Mouse (Mus musculus) adrenal gland (tissue): ENCODE data around the gene Igdcc4.

Experiments
- intact Hi-C: fragments of 180-260 bp; cut with DNase I; formaldehyde crosslinking; loops from one replicate; pipeline ENCODE4 v1.15.1; 2025

The Igdcc4 gene

GRCm38 (mm10) chr9:65153331-65153711 is 52.0 kb downstream of the Igdcc4 start:
- intact Hi-C loops, result no loop called here

- intact Hi-C loops, result no loop called here
These were observed 53.6 kb downstream of the Igdcc4 start for GRCm38 (mm10) chr9:65154692-65155455.

DNA sequence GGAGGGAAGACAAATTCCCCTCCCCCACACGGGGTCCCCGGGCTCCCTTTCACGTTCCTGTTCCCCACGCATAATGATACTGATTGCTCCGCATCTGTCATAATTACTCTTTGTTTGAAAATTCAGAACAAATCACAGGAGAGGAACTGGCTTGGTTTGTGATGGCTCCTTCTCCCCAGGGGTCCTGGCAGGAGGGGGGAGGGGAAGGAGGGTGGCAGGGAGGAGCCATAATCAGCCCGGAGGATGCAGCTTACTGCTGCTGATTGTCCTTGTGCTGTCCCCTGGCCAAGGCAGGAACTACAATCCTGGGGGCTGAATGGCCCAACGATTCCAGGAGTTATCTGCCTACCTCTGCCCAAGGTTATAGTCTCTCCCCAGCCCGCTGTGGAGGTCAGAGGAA is 55.3 kb downstream of the Igdcc4 start:
- intact Hi-C loops, result no loop called here

DNA sequence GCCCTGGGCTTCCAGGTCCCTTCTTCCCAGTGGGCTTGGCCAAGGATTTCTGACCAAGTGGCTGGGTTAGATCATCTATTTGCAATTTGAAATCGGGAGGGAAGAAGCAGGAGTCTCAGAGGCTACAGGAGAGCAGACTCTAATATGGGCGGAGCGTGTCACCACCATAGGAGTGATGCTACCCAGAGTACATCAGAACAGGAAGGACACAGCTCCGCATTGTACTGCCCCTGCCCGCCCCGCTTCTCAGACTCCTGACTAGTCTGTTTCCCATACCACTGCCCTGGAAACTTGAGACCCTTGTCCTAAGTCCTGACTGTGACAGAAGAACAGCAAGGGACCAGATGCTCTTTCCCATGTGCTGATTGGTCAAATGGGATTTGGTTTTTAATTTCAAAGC is 56.3 kb downstream of the Igdcc4 start:
- intact Hi-C loops, result no loop called here

DNA sequence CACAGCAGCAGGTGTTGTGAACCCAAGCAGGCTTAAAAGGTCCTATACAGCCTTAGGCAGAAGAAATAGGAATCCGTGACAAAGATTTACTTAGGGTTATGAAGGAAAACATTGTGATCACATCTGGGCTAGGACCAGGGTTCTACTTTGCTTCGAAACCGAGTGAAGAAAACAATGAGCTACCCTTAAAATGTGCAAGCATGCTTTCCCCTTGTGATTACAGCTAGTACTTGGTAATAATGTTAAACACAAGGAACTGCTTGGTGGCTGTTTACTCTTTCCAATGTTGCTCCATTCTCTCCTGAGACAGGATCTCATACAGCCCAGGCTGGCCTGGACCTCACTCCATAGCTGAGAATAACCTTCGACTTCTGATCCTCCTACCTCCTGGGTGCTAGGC is 59.9 kb downstream of the Igdcc4 start:
- intact Hi-C loops, result no loop called here

DNA sequence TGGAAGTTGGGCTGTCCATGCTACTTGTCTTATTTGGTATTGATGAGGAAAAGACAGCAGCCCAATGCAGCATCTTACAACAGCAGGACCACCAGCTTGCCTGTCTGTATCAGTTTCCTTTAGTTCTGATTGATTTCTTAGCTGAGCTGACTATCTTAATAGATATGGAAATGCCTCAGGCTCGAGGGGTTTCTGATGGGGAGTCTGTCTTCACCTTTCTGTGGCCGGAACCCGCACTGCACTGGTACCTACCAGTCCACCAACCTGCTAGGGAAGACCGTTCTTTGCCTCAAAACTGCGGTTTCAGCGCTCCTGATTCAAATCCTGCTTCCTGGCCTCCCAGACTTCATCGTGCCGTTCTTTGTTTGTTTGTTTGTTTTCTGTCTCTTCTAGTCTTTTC is 60.6 kb downstream of the Igdcc4 start:
- intact Hi-C loops, result no loop called here

DNA sequence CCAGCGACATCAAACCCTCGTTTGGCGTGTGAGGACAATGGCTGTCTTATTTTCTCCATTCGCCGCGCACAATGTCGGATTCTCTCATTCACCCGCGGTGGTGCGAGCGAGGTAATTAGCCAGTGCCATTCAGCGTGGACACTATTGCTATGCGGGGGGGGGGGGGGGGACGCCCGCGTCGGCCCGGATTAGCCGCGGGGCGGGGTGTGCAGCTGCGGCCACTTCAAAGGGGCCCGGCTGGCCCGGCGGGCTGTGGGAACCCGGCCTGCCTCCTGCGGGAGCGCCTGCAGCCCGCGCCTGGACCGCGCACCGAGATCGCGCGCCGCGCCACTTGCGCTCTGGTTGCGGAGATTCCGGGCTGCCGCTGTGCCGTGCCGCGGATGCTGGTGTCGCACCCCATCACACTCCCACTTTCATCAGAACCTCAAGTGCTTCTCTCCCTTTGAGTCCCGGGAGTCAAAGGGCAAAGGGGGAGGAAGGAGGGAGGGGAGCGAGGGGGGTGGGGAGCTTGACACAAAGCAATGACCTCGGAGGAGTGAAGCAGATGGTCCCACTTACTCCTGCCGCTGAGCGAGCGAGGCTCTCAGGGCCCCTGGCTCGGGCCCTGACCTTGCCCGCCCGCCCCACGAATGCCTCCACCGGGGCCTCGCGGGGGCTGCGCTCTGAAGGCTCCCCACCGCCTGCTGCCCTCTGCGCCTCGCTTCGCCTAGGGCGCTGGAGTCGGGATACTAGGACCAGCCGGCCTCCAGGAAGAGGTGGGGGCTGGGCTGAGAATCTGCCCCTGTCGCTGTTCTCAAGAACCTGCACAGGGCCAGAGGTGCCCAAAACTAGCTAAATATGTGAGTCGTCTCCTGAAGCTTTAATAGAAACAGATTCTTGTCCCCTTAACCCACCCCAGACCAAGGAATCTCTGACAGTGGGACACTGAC is 61.7 kb downstream of the Igdcc4 start:
- intact Hi-C loops, result no loop called here

DNA sequence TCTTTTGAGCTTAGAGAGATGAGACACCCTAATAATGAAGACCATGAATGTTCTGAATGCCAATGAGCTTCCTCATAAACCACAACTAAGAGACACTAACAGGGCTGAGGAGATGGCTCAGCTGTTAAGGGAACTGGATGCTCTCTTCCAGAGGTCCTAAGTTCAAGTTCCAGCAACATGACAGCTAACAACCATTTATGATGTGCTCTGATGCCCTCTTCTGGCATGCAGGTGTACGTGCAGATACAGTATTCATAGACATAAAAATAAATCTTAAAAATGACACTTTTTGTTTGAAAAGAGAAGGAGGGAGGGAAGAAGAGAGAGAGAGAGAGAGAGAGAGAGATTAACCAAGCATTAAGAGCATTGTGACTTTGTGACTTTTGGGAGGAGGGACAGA is 63.6 kb downstream of the Igdcc4 start:
- intact Hi-C loops, result loop anchor here (5.0 kb wide), 1 partner anchor 33 kb away; no protein-coding TSS in a partner anchor

DNA sequence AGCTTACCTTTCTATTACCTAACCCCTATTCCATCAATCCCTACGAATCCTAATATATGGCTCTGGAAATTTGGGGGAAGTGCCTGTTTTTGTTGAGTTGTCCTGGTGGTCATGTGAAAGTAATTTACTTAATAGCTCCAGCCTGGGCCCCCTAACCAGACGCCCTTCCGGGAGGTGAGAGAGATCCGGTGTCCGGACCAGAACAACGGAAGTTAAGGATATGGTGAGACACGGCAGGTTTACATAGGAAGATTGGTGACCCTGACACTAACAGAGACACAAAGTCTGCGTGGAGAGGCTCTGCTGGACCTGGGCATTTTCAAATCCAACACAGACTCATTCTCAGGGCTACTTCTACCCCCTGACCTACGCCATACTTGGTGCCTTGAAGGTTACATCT is 65.1 kb downstream of the Igdcc4 start:
- intact Hi-C loops, result loop anchor here (5.0 kb wide), 1 partner anchor 34 kb away; no protein-coding TSS in a partner anchor

DNA sequence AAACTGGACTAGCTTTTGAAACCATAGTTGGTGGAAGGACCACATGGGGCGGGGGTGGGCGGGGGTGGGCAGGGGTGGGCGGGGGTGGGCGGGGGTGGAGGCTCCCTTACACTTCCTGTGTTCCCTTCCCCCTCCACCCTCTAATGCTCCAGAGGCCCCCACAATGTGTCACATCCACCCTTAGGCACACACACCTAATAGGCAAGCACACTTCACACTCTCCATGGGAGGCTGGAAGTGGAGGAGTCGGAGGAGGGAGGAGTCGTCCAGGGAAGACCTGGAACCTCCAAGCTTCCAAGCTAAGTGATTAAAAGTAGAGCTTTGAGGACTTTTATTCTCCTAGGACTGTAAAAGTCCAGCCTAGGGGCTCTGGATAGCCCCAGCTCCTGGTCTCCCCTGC is 67.2 kb downstream of the Igdcc4 start:
- intact Hi-C loops, result loop anchor here (5.0 kb wide), 1 partner anchor 36 kb away; no protein-coding TSS in a partner anchor

GRCm38 (mm10) chr9:65168952-65169351 is 67.7 kb downstream of the Igdcc4 start:
- intact Hi-C loops, result loop anchor here (5.0 kb wide), 1 partner anchor 37 kb away; no protein-coding TSS in a partner anchor

GRCm38 (mm10) chr9:65172654-65173053 is 71.4 kb downstream of the Igdcc4 start:
- intact Hi-C loops, result no loop called here

- intact Hi-C loops, result no loop called here
These were observed 74.1 kb downstream of the Igdcc4 start for GRCm38 (mm10) chr9:65175234-65175938.

DNA sequence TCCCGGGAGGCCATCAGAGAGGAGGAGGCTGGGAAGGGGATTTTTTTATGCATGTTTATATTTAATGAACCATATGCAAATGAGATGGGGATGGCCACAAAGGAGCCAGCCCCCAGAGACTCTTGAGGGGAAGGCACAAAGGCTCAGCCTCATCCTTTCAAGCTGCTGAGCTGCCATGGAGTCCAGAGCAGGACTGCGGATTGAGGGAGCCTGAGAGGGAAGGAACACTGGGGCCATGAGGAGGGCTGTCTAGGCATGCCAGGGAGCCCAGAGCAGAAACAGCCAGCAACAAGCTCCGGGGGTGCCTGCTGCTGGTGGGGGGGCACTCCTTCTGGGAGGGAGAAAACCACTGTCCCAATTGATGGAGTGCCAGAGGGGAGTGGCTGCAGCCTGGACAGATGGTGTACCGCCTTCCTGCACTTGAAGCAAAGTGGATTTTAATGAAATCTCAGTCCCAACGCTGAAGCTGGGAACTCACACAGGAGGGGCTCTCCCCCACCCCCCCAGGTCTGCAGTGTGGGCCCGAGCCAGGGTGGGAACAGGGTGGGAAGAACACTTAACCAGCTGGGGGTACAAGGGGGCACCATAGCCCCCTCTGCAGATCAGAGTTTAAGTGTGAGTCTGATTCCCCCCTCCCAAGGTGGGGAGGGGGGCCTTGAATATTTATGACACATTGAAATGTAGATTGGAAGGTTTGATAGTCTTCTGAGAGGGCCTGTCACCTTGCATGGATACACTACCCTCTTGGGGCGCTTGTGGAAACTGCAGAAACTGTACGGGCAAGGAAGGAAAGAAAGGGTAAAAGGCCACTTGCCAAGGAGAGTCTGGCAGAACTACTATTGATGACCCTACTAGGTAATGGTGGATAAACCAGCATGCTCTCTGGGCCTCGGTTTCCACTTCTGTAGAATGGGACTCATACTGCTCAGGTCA is 74.9 kb downstream of the Igdcc4 start:
- intact Hi-C loops, result no loop called here

- intact Hi-C loops, result no loop called here
These were observed 76.2 kb downstream of the Igdcc4 start for GRCm38 (mm10) chr9:65177497-65177896.

- intact Hi-C loops, result no loop called here
These were observed 76.6 kb downstream of the Igdcc4 start for GRCm38 (mm10) chr9:65177912-65178311.

GRCm38 (mm10) chr9:65178336-65179213 is 77.3 kb downstream of the Igdcc4 start:
- intact Hi-C loops, result no loop called here

GRCm38 (mm10) chr9:65179817-65180624 is 78.7 kb downstream of the Igdcc4 start:
- intact Hi-C loops, result no loop called here
